Mouse (Mus musculus): ENCODE measurements around the gene Eif5a2. TPM values are rescaled to one million over a fixed set of nuclear protein-coding genes. Genes with fewer than 3 reads are reported as not detected.

The Eif5a2 gene
- total RNA-seq, 2 experiments from 2014 or later = 0.48 to 0.56 TPM

DNA sequence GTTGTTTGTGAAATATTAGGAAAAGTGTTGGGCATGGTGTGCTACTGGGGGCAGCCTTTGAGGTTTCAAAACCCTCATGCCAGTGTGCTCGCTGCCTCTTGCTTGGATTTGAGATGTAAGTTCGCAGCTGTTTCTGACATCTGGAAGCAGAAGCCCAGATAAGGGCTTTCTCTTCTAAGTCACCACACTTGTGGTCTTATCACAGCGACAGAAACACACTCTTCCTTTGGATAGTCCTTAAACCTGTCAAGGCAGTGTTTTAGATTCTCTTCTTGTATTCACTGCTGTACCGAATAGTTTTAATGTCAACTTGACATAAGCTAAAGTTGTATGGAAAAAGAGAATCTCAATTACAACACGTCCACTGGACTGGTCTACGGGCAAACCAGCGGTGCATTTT is 5.7 kb upstream of the Eif5a2 start:
- no peak for TF ChIP-seq CTCF (IDR thresholded peaks at IDR 0.05)
- Histone ChIP-seq H3K27ac (no peak overlapping the region), H3K4me3 (no peak overlapping the region)
- intact Hi-C loops (cut with DNase I) = no loop called here
- no peak for DNase-seq

DNA sequence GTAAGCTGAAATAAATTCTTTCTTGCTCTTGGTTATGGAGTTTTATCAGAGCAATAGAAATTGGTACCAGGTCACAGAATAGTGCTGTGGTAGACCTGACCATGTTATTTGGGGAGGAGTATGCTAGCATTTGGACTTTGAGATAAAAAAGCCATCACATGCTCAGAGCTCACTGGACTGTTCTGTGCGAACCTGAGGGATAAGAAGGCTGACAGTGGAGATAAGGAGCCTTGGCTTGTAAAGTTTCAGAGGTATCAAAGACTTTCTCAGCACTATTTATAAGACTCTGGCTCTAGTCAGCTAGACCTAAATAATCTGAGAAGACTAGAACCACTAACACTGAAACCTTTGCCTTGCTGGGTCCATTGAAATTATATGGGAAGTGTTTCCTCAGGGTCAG is 5.1 kb upstream of the Eif5a2 start:
- no peak for DNase-seq
- Histone ChIP-seq H3K27ac (no peak overlapping the region), H3K4me3 (no peak overlapping the region)
- intact Hi-C loops (cut with DNase I) = no loop called here
- TF ChIP-seq CTCF (IDR thresholded peaks at IDR 0.05) = no peak

- intact Hi-C loops (cut with DNase I) = no loop called here
- no peak for TF ChIP-seq CTCF (IDR thresholded peaks at IDR 0.05)
- H3K4me3 ChIP-seq = no peak overlapping the region
- no peak overlapping the region for H3K27ac ChIP-seq
- DNase-seq = no peak
Observed at GRCm38 (mm10) chr3:28776491-28776890, 4.6 kb upstream of the Eif5a2 start.

GRCm38 (mm10) chr3:28780511-28780910 is 565 bp upstream of the Eif5a2 start:
- TF ChIP-seq CTCF (IDR thresholded peaks at IDR 0.05) = no peak
- no peak for DNase-seq
- peak overlapping the region; percentile 94 for H3K4me3 ChIP-seq
- intact Hi-C loops (cut with DNase I) = no loop called here
- no peak overlapping the region for H3K27ac ChIP-seq

- peak overlapping the region; percentile 38 for H3K27ac ChIP-seq
- intact Hi-C loops (cut with DNase I) = no loop called here
- TF ChIP-seq CTCF (IDR thresholded peaks at IDR 0.05) = no peak
Observed at GRCm38 (mm10) chr3:28781422-28781821, 346 bp downstream of the Eif5a2 start.

GRCm38 (mm10) chr3:28781848-28782247 is 772 bp downstream of the Eif5a2 start:
- no peak for DNase-seq
- Histone ChIP-seq H3K27ac (peak overlapping the region; percentile 38), H3K4me3 (peak overlapping the region; percentile 94)
- TF ChIP-seq CTCF (IDR thresholded peaks at IDR 0.05) = no peak
- intact Hi-C loops (cut with DNase I) = no loop called here

More at GRCm38 (mm10) chr3:28781422-28781821, 346 bp downstream of the Eif5a2 start:
- H3K4me3 ChIP-seq = peak overlapping the region; percentile 94
- no peak for DNase-seq

GRCm38 (mm10) chr3:28784176-28784575 is 3.1 kb downstream of the Eif5a2 start:
- TF ChIP-seq CTCF (IDR thresholded peaks at IDR 0.05) = no peak
- no peak for DNase-seq
- intact Hi-C loops (cut with DNase I) = no loop called here
- no peak overlapping the region for H3K27ac ChIP-seq
- H3K4me3 ChIP-seq = no peak overlapping the region

GRCm38 (mm10) chr3:28794835-28795234 is 13.8 kb downstream of the Eif5a2 start:
- no peak for DNase-seq
- no peak overlapping the region for H3K4me3 ChIP-seq
- no peak for TF ChIP-seq CTCF (IDR thresholded peaks at IDR 0.05)
- intact Hi-C loops (cut with DNase I) = no loop called here
- no peak overlapping the region for H3K27ac ChIP-seq

GRCm38 (mm10) chr3:28805301-28806097 is 24.4 kb downstream of the Eif5a2 start, which contains the start of gene Rpl22l1:
Rpl22l1 (plus strand) TSS chr3:28805436.
- TF ChIP-seq CTCF (IDR thresholded peaks at IDR 0.05) = no peak
- peak within 1 kb of the TSS; percentile 96 for H3K27ac ChIP-seq
- H3K4me3 ChIP-seq = peak within 1 kb of the TSS; percentile 92
- intact Hi-C loops (cut with DNase I) = no loop called here
- DNase-seq = peak; percentile 99

DNA sequence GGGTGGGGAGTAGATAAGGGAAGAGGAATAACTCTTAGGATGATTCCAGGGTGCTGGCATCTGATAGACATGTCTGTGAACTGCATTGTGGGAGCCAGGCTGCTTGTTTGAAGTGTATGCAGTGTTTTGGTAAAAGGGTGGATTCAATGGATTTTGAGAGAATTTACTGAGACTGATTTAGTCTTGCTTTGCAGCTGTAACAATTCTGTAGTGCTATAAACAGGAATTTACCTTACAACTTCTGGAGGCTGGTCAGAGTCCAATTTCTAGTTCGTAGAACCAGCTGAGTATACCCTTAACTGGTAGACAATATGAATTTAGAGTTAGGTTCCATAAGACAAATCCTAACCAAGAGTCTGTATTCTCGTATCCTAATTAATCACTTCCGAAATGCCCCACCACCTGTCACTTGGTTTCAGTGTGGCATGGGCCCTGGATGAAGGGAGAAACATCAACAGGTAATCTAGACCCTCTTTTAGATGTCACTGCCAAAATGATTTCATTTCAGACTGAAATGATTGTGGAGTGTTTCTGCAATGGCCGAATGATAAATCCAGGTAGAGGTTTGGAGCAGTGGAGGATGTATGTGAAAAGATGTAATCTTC is 27.1 kb downstream of the Eif5a2 start:
- no peak overlapping the region for H3K27ac ChIP-seq
- intact Hi-C loops (cut with DNase I) = no loop called here
- DNase-seq = no peak
- TF ChIP-seq CTCF (IDR thresholded peaks at IDR 0.05) = no peak
- H3K4me3 ChIP-seq = no peak overlapping the region

DNA sequence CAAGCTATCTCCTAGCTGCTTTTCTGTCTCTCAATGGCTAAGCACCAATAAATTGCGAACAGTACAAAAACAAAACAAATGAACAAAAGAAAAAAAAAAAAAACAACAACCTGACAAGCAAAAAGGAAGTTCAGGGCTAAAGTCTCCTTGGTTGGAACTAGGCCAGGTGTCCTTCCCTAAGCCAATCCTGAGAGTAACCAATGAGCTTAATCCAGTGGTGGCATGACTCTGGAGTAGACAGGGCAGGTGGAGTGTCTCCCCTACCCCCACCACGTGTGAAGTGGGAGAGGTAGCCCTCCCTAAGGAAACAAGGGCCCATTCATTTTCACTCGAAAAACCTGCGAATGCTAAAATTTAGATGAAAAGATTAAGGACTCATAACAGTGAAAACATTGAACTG is 30.4 kb downstream of the Eif5a2 start:
- TF ChIP-seq CTCF (IDR thresholded peaks at IDR 0.05) = no peak
- DNase-seq = no peak
- Histone ChIP-seq H3K27ac (no peak overlapping the region), H3K4me3 (no peak overlapping the region)
- intact Hi-C loops (cut with DNase I) = no loop called here

DNA sequence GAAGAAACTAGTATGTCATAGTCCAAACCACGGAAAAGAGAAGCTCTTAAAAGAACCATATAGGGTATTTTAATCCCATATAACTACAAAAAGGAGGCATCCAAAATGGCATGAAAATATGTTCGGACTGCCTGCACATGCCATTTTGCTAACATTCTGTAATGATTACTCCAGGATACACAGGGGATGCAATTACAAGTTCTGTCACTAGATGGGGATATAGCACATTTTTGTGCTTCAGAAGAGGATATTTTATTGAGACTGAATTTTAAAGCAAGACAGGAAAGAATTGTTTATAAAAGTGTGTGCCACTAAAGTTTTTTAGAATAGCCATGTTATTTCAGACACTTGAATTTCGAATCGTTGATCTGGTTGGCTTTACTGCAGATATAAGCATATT is 33.3 kb downstream of the Eif5a2 start:
- TF ChIP-seq CTCF (IDR thresholded peaks at IDR 0.05) = peak; percentile 75
- Histone ChIP-seq H3K4me3 (no peak overlapping the region), H3K27ac (no peak overlapping the region)
- intact Hi-C loops (cut with DNase I) = loop anchor here (1.0 kb wide), 1 partner anchor 155 kb away; no protein-coding TSS in a partner anchor
- no peak for DNase-seq

DNA sequence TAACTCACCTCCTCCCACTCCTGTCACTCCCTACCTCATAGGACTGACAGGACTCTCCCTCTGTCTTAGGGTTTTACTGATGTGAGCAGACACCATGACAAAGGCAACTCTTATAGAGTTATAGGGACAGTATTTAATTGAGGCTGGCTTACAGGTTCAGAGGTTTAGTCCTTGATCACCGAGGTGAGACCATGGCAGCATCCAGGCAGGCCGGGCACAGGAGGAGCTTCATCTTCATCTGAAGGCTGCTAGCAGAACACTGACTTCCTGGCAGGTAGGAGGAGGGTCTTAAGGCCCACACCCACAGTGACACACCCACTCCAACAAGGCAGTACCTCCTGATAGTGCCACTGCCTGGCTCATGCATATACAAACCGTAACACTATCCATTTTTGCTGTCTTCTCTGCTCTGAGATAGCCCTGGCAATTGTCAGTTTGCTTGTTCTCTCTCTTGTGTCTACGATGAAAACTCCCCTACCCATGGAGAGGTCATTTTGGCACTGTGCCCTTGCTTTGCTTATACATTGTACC is 35.0 kb downstream of the Eif5a2 start:
- no peak for TF ChIP-seq CTCF (IDR thresholded peaks at IDR 0.05)
- no peak overlapping the region for H3K4me3 ChIP-seq
- DNase-seq = no peak
- H3K27ac ChIP-seq = no peak overlapping the region
- intact Hi-C loops (cut with DNase I) = no loop called here
